Mouse (Mus musculus): ENCODE results near the gene Isg15. TPM values are rescaled to one million over a fixed set of nuclear protein-coding genes. Genes with fewer than 3 reads are reported as not detected.

The Isg15 gene
- total RNA-seq (2021) = under 1 TPM; 0.42 to 0.57 TPM
- long read RNA-seq, experiment 1 = 0 reads
- long read RNA-seq, experiment 2 = 0 reads

- intact Hi-C loops (cut with DNase I; ENCODE audit: low total_unique reads) = no loop called here
- no peak for DNase-seq
Measured at GRCm38 (mm10) chr4:156200623-156201475, at the start of gene Isg15. TSS of gene Isg15 (minus strand) at chr4:156200818.

GRCm38 (mm10) chr4:156249567-156249966, 48.9 kb upstream of the Isg15 start:
- intact Hi-C loops (cut with DNase I; ENCODE audit: low total_unique reads) = no loop called here
- no peak for DNase-seq

GRCm38 (mm10) chr4:156236651-156237447, 36.2 kb upstream of the Isg15 start:
- no peak for DNase-seq

GRCm38 (mm10) chr4:156235808-156236533, 35.4 kb upstream of the Isg15 start, which contains the start of gene Noc2l:
TSS of gene Noc2l (plus strand) at chr4:156236010.
- intact Hi-C loops (cut with DNase I; ENCODE audit: low total_unique reads) = no loop called here
- peak; percentile 94 for DNase-seq

More at GRCm38 (mm10) chr4:156236651-156237447, 36.2 kb upstream of the Isg15 start:
- intact Hi-C loops (cut with DNase I; ENCODE audit: low total_unique reads) = no loop called here

- DNase-seq = no peak
- intact Hi-C loops (cut with DNase I; ENCODE audit: low total_unique reads) = no loop called here
Measured at GRCm38 (mm10) chr4:156235360-156235770, 34.7 kb upstream of the Isg15 start.

GRCm38 (mm10) chr4:156234701-156235213, 34.1 kb upstream of the Isg15 start, which contains the start of gene Plekhn1:
TSS of gene Plekhn1 (minus strand) at chr4:156234857.
- intact Hi-C loops (cut with DNase I; ENCODE audit: low total_unique reads) = no loop called here
- DNase-seq = peak; percentile 81

GRCm38 (mm10) chr4:156234021-156234501, 33.4 kb upstream of the Isg15 start:
- intact Hi-C loops (cut with DNase I; ENCODE audit: low total_unique reads) = no loop called here
- DNase-seq = no peak

- intact Hi-C loops (cut with DNase I; ENCODE audit: low total_unique reads) = no loop called here
- no peak for DNase-seq
Measured at GRCm38 (mm10) chr4:156228393-156229024, 27.9 kb upstream of the Isg15 start.

- DNase-seq = no peak
- intact Hi-C loops (cut with DNase I; ENCODE audit: low total_unique reads) = no loop called here
Measured at GRCm38 (mm10) chr4:156227752-156228392, 27.3 kb upstream of the Isg15 start.

- intact Hi-C loops (cut with DNase I; ENCODE audit: low total_unique reads) = no loop called here
Measured at GRCm38 (mm10) chr4:156224276-156224675, 23.7 kb upstream of the Isg15 start.

GRCm38 (mm10) chr4:156219936-156220335, 19.3 kb upstream of the Isg15 start:
- DNase-seq = no peak
- intact Hi-C loops (cut with DNase I; ENCODE audit: low total_unique reads) = no loop called here

More at GRCm38 (mm10) chr4:156224276-156224675, 23.7 kb upstream of the Isg15 start:
- no peak for DNase-seq

GRCm38 (mm10) chr4:156217838-156218237, 17.2 kb upstream of the Isg15 start:
- intact Hi-C loops (cut with DNase I; ENCODE audit: low total_unique reads) = no loop called here
- no peak for DNase-seq

GRCm38 (mm10) chr4:156217022-156217669, 16.5 kb upstream of the Isg15 start:
- intact Hi-C loops (cut with DNase I; ENCODE audit: low total_unique reads) = no loop called here
- no peak for DNase-seq

- DNase-seq = no peak
Measured at GRCm38 (mm10) chr4:156216196-156216595, 15.6 kb upstream of the Isg15 start.

GRCm38 (mm10) chr4:156215649-156216048, 15.0 kb upstream of the Isg15 start, which contains the start of gene Perm1:
TSS of gene Perm1 (plus strand) at chr4:156215868.
- intact Hi-C loops (cut with DNase I; ENCODE audit: low total_unique reads) = no loop called here
- peak; percentile 82 for DNase-seq

More at GRCm38 (mm10) chr4:156216196-156216595, 15.6 kb upstream of the Isg15 start:
- intact Hi-C loops (cut with DNase I; ENCODE audit: low total_unique reads) = no loop called here

GRCm38 (mm10) chr4:156213134-156213533, 12.5 kb upstream of the Isg15 start:
- DNase-seq = no peak
- intact Hi-C loops (cut with DNase I; ENCODE audit: low total_unique reads) = no loop called here

- DNase-seq = no peak
- intact Hi-C loops (cut with DNase I; ENCODE audit: low total_unique reads) = no loop called here
Measured at GRCm38 (mm10) chr4:156209963-156210635, 9.5 kb upstream of the Isg15 start.

All from gastrocnemius, postnatal 14 days (tissue).